Mouse (Mus musculus) brain, embryonic 14.5 days (tissue): ENCODE measurements around the gene Xrra1.

Experiments used
- CTCF ChIP-seq: fragments of 200-500 bp; IDR thresholded peaks from 2 replicates; pipeline ENCODE4 v1.5.1; 2012; ENCODE audit warnings: inconsistent platforms, mild to moderate bottlenecking, moderate library complexity, borderline replicate concordance; ENCODE audit not compliant: insufficient read depth, insufficient read length; ENCODE audit errors: extremely low read depth
- POLR2A ChIP-seq: fragments of 200-500 bp; IDR thresholded peaks from 2 replicates; pipeline ENCODE4 v1.6.1; 2012; ENCODE audit warnings: mild to moderate bottlenecking, inconsistent platforms, borderline replicate concordance; ENCODE audit not compliant: poor library complexity, insufficient read depth, insufficient read length, severe bottlenecking; ENCODE audit errors: extremely low read depth

DNA sequence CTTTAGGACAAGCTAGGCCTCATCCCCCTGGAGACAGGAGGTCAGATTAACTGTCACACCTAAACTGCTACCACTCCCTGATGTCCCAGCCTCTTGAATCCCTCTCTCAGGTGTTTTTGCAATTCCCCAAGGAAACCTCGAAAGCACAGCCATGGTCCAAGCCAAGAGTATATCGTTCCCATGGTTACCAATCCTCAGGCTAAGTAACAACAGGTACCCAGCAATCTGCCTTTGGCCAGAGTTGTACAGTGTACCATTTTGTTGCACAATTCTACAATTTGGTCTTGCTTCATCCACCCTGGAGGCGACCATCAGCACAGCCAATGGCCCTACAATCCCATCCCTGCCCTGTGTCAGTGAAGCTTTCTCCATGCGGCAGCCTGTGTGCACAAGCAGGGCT is 38.0 kb downstream of the Xrra1 start:
- TF ChIP-seq CTCF (no peak), POLR2A (no peak)
